Mouse (Mus musculus) bone marrow macrophage, adult 2 months (primary cell): ENCODE data around the gene Nhlrc2. TPM values are rescaled to one million over a fixed set of nuclear protein-coding genes. Genes with fewer than 3 reads are reported as not detected.

Experiments
- H3K27ac ChIP-seq: 2 replicates; pipeline ENCODE4 v1.5.1; 2012; ENCODE audit warnings: low read depth, low read length; ENCODE audit not compliant: insufficient read depth
- H3K4me1 ChIP-seq: 2 replicates; pipeline ENCODE4 v1.6.1; 2012; ENCODE audit warnings: low read length; ENCODE audit not compliant: control insufficient read depth, insufficient read depth
- H3K4me3 ChIP-seq: 2 replicates; pipeline ENCODE4 v1.5.1; 2012; ENCODE audit warnings: mild to moderate bottlenecking, low read length, moderate library complexity; ENCODE audit not compliant: insufficient read depth
- CTCF ChIP-seq: IDR thresholded peaks from 2 replicates; pipeline ENCODE4 v1.5.1; 2012; ENCODE audit warnings: low read depth, mild to moderate bottlenecking, low read length, moderate library complexity
- POLR2A ChIP-seq: IDR thresholded peaks from 2 replicates; pipeline ENCODE4 v1.6.1; 2012; ENCODE audit warnings: mild to moderate bottlenecking, low read depth, low read length, borderline replicate concordance
- polyA plus RNA-seq: library from polyadenylated mRNA; stranded (reverse); fragments of >200 nt; gene quantifications from 2 replicates; pipeline ENCODE4 v1.2.4, GENCODE M21; 2012; ENCODE audit not compliant: missing spikeins, insufficient read depth, insufficient read length

Gene Nhlrc2
- polyA plus RNA-seq, 1 experiment, result 11.3 TPM

- Histone ChIP-seq H3K4me3 (no peak overlapping the region), H3K4me1 (peaks cover 21% of the 10 kb centered on the region), H3K27ac (no peak overlapping the region)
- TF ChIP-seq CTCF (no peak), POLR2A (no peak)
Observed at GRCm38 (mm10) chr19:56563469-56563868, 15.4 kb downstream of the Nhlrc2 start.

GRCm38 (mm10) chr19:56565358-56565757 lies 17.3 kb downstream of the Nhlrc2 start:
- H3K4me3 ChIP-seq, result no peak overlapping the region
- H3K4me1 ChIP-seq, result peaks cover 21% of the 10 kb centered on the region
- TF ChIP-seq POLR2A (no peak), CTCF (no peak)
- no peak overlapping the region for H3K27ac ChIP-seq

GRCm38 (mm10) chr19:56566041-56566440 lies 18.0 kb downstream of the Nhlrc2 start:
- peaks cover 21% of the 10 kb centered on the region for H3K4me1 ChIP-seq
- no peak overlapping the region for H3K4me3 ChIP-seq
- TF ChIP-seq POLR2A, result no peak
- TF ChIP-seq CTCF, result no peak
- H3K27ac ChIP-seq, result no peak overlapping the region

GRCm38 (mm10) chr19:56566940-56567339 lies 18.9 kb downstream of the Nhlrc2 start:
- Histone ChIP-seq H3K4me1 (peaks cover 21% of the 10 kb centered on the region), H3K4me3 (no peak overlapping the region), H3K27ac (no peak overlapping the region)
- no peak for TF ChIP-seq POLR2A
- TF ChIP-seq CTCF, result no peak

- Histone ChIP-seq H3K4me3 (no peak overlapping the region), H3K27ac (no peak overlapping the region), H3K4me1 (peaks cover 2% of the 10 kb centered on the region; the same call in 1 of the 2 replicates)
- TF ChIP-seq CTCF (no peak), POLR2A (no peak)
Observed at GRCm38 (mm10) chr19:56570781-56571180, 22.7 kb downstream of the Nhlrc2 start.

GRCm38 (mm10) chr19:56571234-56571633 lies 23.2 kb downstream of the Nhlrc2 start:
- no peak overlapping the region for H3K27ac ChIP-seq
- peaks cover 2% of the 10 kb centered on the region; the same call in 1 of the 2 replicates for H3K4me1 ChIP-seq
- TF ChIP-seq CTCF, result no peak
- TF ChIP-seq POLR2A, result no peak
- H3K4me3 ChIP-seq, result no peak overlapping the region

GRCm38 (mm10) chr19:56571913-56572312 lies 23.9 kb downstream of the Nhlrc2 start:
- H3K27ac ChIP-seq, result no peak overlapping the region
- no peaks in the 10 kb centered on the region for H3K4me1 ChIP-seq
- TF ChIP-seq POLR2A, result no peak
- TF ChIP-seq CTCF, result no peak
- H3K4me3 ChIP-seq, result no peak overlapping the region

- TF ChIP-seq CTCF (no peak), POLR2A (no peak)
- Histone ChIP-seq H3K4me3 (no peak overlapping the region), H3K4me1 (no peaks in the 10 kb centered on the region), H3K27ac (no peak overlapping the region)
Observed at GRCm38 (mm10) chr19:56573184-56573583, 25.1 kb downstream of the Nhlrc2 start.

GRCm38 (mm10) chr19:56577801-56578200 lies 29.7 kb downstream of the Nhlrc2 start:
- Histone ChIP-seq H3K4me1 (no peaks in the 10 kb centered on the region), H3K4me3 (no peak overlapping the region), H3K27ac (no peak overlapping the region)
- no peak for TF ChIP-seq CTCF
- no peak for TF ChIP-seq POLR2A

- H3K27ac ChIP-seq, result no peak overlapping the region
- H3K4me1 ChIP-seq, result 0 out of 2 replicates have a peak, but pooled peaks cover 2% of the 10 kb centered on the region
- H3K4me3 ChIP-seq, result no peak overlapping the region
- TF ChIP-seq CTCF (no peak), POLR2A (no peak)
Observed at GRCm38 (mm10) chr19:56581981-56582380, 33.9 kb downstream of the Nhlrc2 start.

GRCm38 (mm10) chr19:56583785-56584184 lies 35.7 kb downstream of the Nhlrc2 start:
- no peak overlapping the region for H3K27ac ChIP-seq
- H3K4me3 ChIP-seq, result no peak overlapping the region
- peaks cover 8% of the 10 kb centered on the region for H3K4me1 ChIP-seq
- TF ChIP-seq CTCF (no peak), POLR2A (no peak)

- TF ChIP-seq CTCF (no peak), POLR2A (no peak)
- no peak overlapping the region for H3K4me3 ChIP-seq
- H3K27ac ChIP-seq, result no peak overlapping the region
- peaks cover 11% of the 10 kb centered on the region for H3K4me1 ChIP-seq
Observed at GRCm38 (mm10) chr19:56584288-56584687, 36.2 kb downstream of the Nhlrc2 start.
